Mouse (Mus musculus) CD4-positive, CD25-positive, alpha-beta regulatory T cell (primary cell): ENCODE measurements around the gene Rab5b. TPM values are rescaled to one million over a fixed set of nuclear protein-coding genes. Genes with fewer than 3 reads are reported as not detected.

ENCODE experiments used
- polyA plus RNA-seq: library from polyadenylated mRNA; unstranded; fragments of 100-300 nt; shearing (Covaris generic); gene quantifications from one replicate; pipeline ENCODE4 v1.2.1, GENCODE M21; 2017

Rab5b gene
- 50.8 TPM for polyA plus RNA-seq

DNA sequence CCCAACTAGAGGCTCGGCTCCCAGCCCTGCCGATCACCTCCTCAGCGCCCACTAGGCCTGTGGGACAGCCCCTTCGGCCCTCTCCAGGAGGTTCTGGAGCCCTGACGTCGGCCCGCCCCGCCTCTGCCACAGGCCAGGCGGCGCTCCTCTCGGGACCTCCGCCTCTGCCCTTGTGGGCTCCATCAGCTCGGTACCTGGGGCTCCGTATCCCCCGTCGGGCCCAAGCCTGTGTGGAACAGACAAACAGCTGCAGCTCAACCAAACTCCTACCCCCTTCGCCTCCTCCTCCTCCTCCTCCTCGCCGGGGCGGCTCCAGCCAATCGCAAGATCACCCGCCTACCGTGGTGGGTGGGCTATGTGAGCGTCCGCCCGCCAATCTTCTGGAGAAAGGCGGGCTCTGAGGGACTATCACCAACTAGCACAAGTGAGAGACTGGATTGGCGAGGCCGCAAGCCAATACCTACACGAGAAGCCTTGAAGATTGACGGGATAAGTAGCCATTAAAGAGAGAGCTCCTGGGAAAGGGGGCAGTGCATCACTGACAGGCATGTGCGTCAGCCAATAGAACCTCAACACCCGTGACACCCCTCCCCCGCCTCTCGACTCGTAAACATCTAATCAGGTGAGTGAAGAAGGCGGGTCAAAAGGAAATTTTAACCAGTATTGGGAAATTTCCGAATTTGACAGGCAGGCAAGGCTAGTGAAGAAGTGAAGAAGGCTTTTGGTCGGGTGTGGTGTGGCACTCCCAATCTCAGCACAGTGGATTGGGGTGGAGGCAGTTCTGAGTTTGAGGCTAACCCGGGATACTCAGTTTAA lies at the start of gene Rab5b:
Gene Rab5b, minus strand, starts transcription at position 273 of the 816 bp plus-strand sequence.

DNA sequence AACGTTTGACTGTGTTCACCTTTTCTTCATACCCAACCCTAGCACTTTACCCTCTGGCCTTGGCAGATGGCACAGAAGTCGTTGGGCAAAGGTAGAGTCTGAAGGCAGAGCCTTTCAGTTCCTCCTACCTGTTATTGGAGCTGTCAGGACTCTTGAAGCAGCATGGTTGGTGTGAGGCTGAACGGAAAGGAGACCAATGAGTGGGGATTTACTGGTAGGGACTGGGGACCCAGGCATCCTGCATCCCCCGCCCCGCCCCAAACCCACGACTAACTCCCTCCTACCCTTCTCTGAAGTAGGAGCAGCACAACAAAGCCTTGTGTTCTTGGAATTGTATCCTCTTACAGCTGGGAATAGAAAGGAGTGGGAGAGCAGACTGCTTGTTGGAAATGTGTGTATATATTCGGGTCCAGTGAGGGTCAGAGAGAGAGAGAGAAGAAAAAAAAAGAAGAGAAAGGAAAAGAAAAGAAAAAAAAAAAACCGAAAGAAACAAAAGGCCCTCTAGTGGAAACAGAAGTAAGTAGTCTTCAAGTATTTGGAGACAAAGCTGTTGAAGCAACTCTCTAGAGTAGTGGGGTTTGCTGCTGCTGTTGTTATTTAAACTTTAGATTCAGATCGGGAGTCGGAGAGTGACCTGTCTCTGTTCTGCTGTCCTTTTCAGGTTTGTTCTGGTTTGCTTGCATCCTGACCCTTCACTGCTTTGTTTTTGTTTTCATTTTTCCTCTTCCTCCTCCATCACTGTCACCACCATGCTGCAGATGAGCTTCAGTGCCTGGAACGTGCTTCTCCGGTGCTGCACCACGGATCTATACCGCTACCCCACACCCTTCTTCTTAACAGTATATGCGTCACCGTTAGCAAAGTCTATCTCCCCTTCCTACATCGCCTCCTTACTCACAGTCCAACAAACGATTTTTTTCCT lies 48.9 kb upstream of the Rab5b start, which contains the start of gene Dgka:
Gene Dgka, minus strand, starts transcription at position 176 of the 922 bp plus-strand sequence.

DNA sequence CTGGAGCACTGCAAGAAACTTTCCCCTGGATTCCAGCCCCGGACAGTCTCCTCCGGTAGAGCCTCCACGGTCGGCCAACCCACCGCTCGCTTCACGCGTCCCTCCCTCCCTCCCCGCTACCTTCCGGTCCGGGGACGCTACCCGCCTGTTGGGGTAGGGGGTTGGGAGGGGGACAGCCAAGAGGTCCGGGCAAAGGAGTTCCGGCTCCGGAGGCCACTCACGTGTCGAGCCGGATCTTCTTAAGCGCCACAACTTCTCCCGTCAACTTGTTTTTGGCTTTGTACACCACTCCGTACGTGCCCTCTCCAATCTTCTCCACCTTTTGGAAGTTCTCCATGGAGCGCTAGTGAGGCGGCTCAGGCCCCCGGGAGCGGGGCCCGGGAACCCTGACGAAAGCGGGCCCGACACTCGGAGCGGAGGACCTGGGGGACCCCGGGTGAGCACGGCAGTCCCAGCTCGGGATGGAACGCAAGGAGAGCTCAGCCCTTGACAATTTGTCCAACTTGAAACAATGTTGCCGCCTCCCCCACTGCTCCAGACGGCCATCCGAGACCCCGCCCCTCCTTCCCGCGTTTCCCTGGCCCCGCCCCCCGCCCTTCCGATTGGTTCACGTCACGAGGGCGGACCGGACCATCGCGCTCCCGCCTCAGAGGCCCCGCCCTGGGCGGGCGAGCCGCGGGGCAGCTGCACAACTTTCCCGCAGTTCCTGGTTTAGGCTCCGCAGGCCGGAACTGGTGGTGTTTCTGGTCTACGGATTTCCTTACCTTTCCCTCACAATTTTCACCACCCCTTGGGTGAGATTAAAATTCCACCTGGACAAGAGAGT lies 8.6 kb upstream of the Rab5b start, which contains the start of gene Cdk2:
Gene Cdk2, minus strand, starts transcription at position 541 of the 826 bp plus-strand sequence.

DNA sequence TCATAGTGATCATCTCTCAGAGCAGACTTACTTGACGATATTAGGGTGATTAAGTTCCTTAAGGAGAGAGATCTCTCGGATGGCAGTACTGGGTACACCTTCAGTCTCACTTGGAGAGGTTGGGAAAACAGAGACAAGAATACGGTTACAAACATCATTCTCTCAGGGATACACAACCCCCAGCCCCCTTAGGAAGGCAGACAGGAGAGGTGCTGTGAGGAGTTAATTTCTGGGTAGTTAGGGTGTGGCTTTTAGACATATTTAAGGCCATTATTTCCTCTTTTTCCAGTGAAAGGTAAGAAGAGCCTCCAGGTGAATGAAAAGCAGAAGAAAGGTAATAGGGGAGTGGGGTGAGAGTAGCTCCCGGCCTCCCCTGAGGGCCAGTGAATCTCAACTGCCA lies 7.8 kb upstream of the Rab5b start, which contains the start of gene Pmel:
Gene Pmel, plus strand, starts transcription at position 301 of the 400 bp plus-strand sequence.

DNA sequence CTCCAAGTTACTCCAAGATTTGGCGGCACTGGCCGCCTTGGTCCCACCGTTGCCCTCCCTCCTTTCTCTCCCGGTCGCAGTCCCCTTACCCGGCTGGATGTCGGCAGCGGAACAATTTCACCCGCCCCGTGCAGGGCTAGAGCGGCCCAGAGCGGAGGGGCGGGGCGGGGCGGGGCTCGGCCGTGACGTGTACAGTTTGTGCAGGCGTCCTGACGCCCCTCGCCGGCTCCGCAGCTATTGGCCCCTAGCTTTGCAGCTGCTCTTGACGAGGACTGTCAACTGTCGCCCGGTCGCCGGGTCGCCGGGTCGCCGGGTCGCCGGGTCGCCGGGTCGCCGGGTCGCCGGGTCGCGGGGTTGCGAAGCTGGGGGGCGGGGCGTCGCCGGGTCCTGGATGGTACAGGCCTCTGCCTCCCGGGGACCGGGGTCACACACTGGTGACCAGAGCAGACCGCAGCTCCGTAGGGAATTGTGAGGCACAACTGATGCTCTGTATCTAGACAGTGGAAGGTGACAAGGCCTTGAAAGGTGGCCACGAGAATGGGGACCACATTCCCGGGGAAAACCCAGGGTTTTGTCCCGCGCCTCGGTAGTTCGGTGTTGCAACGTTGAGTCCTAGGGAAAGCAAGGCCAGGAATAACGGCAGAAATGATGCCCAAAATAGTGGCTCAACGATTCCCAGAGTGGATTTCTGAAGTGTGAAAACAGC lies 22.1 kb downstream of the Rab5b start, which contains the start of gene Suox:
Gene Suox, minus strand, starts transcription at position 311 of the 706 bp plus-strand sequence.

DNA sequence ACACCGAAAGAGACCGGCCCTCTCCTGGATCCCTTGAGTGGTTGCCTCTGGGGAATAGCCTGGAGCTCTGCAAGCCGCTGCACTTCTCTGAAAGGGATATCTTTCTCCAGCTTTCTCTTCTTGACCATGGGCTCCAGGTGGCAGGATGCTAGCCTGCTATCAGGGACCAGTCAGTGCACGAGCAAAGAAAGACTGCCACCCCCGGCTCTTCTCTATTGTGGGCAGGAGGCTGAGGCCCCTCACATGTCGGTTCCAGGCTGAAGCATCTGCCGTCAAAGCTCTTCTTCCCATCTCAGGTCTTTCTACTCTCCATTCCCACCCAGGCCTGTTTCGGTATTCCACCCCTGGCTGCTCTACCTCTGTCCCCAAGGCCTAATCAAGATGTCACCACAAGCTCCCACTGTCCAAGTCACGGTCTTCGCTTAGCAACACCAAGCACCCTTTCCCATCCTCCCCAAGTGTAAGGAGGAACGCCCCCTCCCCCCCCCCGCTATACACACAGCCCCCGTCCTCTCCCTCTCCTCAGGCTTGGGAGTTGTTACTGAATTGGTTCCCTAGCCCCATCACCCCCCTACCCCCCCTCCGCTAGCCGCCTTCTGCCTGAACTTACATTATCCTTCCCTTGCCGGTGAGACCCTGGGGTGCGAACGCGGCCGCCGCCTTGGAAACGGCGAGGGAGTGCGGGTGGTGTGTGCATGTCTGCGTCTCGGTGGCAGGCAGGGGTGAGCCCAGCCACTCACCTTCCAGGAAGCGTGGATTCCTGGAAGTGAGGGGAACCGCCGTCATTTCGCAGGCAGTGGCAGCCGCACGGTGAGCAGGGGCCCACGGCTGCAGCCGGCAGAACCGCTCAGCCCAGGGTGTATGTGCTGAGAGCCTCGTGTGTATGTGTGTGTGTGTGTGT lies 50.7 kb downstream of the Rab5b start, which contains the start of gene Ikzf4:
Gene Ikzf4, minus strand, starts transcription at position 881 of the 901 bp plus-strand sequence.

Other genes starting within 250 kb of the Rab5b start
- 127 TPM for gene Smarcc2, start 237.0 kb downstream of the Rab5b start, polyA plus RNA-seq
- 1,369 TPM for gene Myl6, start 202.1 kb downstream of the Rab5b start, polyA plus RNA-seq
- gene Myl6b, start 197.6 kb downstream of the Rab5b start, polyA plus RNA-seq, result 3.9 TPM
- gene Esyt1, start 170.4 kb downstream of the Rab5b start, polyA plus RNA-seq, result 222 TPM
- 24.2 TPM for gene Zc3h10, start 148.5 kb downstream of the Rab5b start, polyA plus RNA-seq
- gene Rpl41, start 147.0 kb downstream of the Rab5b start, polyA plus RNA-seq, result 2,319 TPM
- 36.9 TPM for gene Pa2g4, start 130.3 kb downstream of the Rab5b start, polyA plus RNA-seq
- gene Erbb3, start 106.6 kb downstream of the Rab5b start, polyA plus RNA-seq, result 7.2 TPM
- 653 TPM for gene Rps26, start 69.5 kb downstream of the Rab5b start, polyA plus RNA-seq
- 127 TPM for gene Ikzf4, start 50.3 kb downstream of the Rab5b start, polyA plus RNA-seq
- gene Suox, start 22.2 kb downstream of the Rab5b start, polyA plus RNA-seq, result 56.1 TPM
- 6.1 TPM for gene Pmel, start 7.9 kb upstream of the Rab5b start, polyA plus RNA-seq
- 42.1 TPM for gene Cdk2, start 8.8 kb upstream of the Rab5b start, polyA plus RNA-seq
- gene Dgka, start 48.6 kb upstream of the Rab5b start, polyA plus RNA-seq, result 752 TPM
- 45.9 TPM for gene Pym1, start 51.6 kb upstream of the Rab5b start, polyA plus RNA-seq
- 0.07 TPM for gene Mmp19, start 94.6 kb upstream of the Rab5b start, polyA plus RNA-seq
- 98.2 TPM for gene Dnajc14, start 107.8 kb upstream of the Rab5b start, polyA plus RNA-seq
- 5.9 TPM for gene Tmem198b, start 108.1 kb upstream of the Rab5b start, polyA plus RNA-seq
- gene Sarnp, start 121.1 kb upstream of the Rab5b start, polyA plus RNA-seq, result 157 TPM
- gene Ormdl2, start 125.4 kb upstream of the Rab5b start, polyA plus RNA-seq, result 52.6 TPM
- 3.2 TPM for gene Gdf11, start 195.5 kb upstream of the Rab5b start, polyA plus RNA-seq
- gene Cd63, start 204.7 kb upstream of the Rab5b start, polyA plus RNA-seq, result 0.69 TPM
- gene Rdh5, start 226.6 kb upstream of the Rab5b start, polyA plus RNA-seq, result 17.3 TPM
- gene Bloc1s1, start 227.8 kb upstream of the Rab5b start, polyA plus RNA-seq, result 166 TPM
- gene Itga7, start 237.6 kb upstream of the Rab5b start, polyA plus RNA-seq, result 4.0 TPM